16 mouse cellular contexts compared by ENCODE assay signal in the genomic region with DNA sequence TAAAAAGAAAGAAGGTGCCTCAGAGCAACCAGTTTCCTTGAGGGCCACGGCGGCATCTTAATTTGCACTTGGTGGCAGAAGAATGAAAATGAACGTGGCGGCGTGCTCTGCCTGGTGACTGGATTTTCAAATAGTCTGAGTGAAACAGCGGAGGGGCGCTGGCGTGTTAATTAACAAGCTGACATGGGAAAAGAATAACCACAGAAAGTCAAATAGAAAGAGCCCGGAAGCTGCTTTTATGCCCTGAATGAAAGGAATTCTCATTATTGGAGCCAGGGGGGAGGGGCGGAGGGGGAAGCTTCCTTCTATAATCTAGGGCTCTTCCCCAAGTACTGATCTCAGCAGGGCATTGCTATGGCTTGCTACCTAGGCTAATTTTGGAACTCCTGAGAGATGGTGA.
DNase-seq lines count a peak whose midpoint lies in the region; ATAC-seq and TF ChIP-seq lines count a peak whose summit lies in the region.
"Had no signal": no experiment of that assay in that cellular context is flagged by ENCODE, and none has a peak within 500 bp of the region (broad histone marks: within the 10 kb centered on the region; RNA-seq: fewer than 3 reads in every experiment).

No protein-coding gene starts in this region.

- no peak overlapping the region for H3K4me2 ChIP-seq in kidney, embryonic 15.5 days
- H3K4me2 ChIP-seq in hindbrain, embryonic 14.5 days (replicated peaks): no peak overlapping the region
- H3K4me2 ChIP-seq in liver, postnatal 0 days (ENCODE audit: low read depth, low read length): no peak overlapping the region
- H3K4me2 ChIP-seq: liver, embryonic 13.5 days had no signal

- no peak for TF ChIP-seq CTCF in liver, postnatal 0 days (IDR thresholded peaks at IDR 0.05; ENCODE audit: low read depth)

- H3K27ac ChIP-seq in kidney, embryonic 15.5 days: no peak overlapping the region
- no peak overlapping the region for H3K27ac ChIP-seq in embryonic facial prominence, embryonic 10.5 days (replicated peaks)
- no peak overlapping the region for H3K27ac ChIP-seq in hindbrain, embryonic 14.5 days
- H3K27ac ChIP-seq in liver, postnatal 0 days (ENCODE audit: low read depth): no peak overlapping the region
- H3K27ac ChIP-seq: heart, embryonic 10.5 days; liver, embryonic 13.5 days had no signal

- 75% methylated on average over 10 of the region's 10 CpGs for WGBS in kidney, embryonic 15.5 days
- 70% methylated on average over 10 of the region's 10 CpGs for WGBS in embryonic facial prominence, embryonic 10.5 days
- 24% methylated on average over 10 of the region's 10 CpGs for WGBS in hindbrain, embryonic 14.5 days
- 82% methylated on average over 10 of the region's 10 CpGs for WGBS in liver, postnatal 0 days (ENCODE audit: insufficient replicate concordance)

- H3K9me3 ChIP-seq in kidney, embryonic 15.5 days (replicated peaks): no peaks in the 10 kb centered on the region
- no peaks in the 10 kb centered on the region for H3K9me3 ChIP-seq in embryonic facial prominence, embryonic 10.5 days
- H3K9me3 ChIP-seq in hindbrain, embryonic 14.5 days (ENCODE audit: control insufficient read depth, low read length): no peaks in the 10 kb centered on the region
- no peaks in the 10 kb centered on the region for H3K9me3 ChIP-seq in liver, postnatal 0 days (ENCODE audit: low read length)
- H3K9me3 ChIP-seq: heart, embryonic 10.5 days had no signal

- H3K4me1 ChIP-seq in kidney, embryonic 15.5 days: no peaks in the 10 kb centered on the region
- peaks cover 8% of the 10 kb centered on the region for H3K4me1 ChIP-seq in embryonic facial prominence, embryonic 10.5 days
- peaks cover 3% of the 10 kb centered on the region; the same call in 1 of the 2 replicates for H3K4me1 ChIP-seq in hindbrain, embryonic 14.5 days (replicated peaks; ENCODE audit: control insufficient read depth, insufficient read depth, low read length)
- H3K4me1 ChIP-seq in liver, postnatal 0 days (ENCODE audit: insufficient read depth): no peaks in the 10 kb centered on the region
- H3K4me1 ChIP-seq: heart, embryonic 10.5 days; liver, embryonic 13.5 days had no signal

- no peak for ATAC-seq in kidney, embryonic 15.5 days (replicated peaks; ENCODE audit: low FRiP score)
- no peak for ATAC-seq in hindbrain, embryonic 14.5 days (ENCODE audit: low FRiP score)
- ATAC-seq in liver, postnatal 0 days: no peak

- DNase-seq in kidney, postnatal 10 days: peak; percentile 19
- DNase-seq in Muller cell, postnatal 12 days (ENCODE audit: inconsistent ontology term): peak; percentile 89
- DNase-seq in embryonic facial prominence, embryonic 10.5 days (ENCODE audit: low spot score): peak; percentile 9
- DNase-seq in hindbrain, embryonic 14.5 days (ENCODE audit: low spot score): peak; percentile 58
- no peak for DNase-seq in liver, postnatal 0 days
- no peak for DNase-seq in cerebellum, adult 9-10 months
- no peak for DNase-seq in lung, postnatal 36 days
- DNase-seq: adrenal gland, postnatal 25 days; kidney, adult 8-10 months; liver, embryonic 13.5 days; lung, postnatal 10 days; right cerebral cortex, postnatal 25 days; thymus, adult 2 months had no signal

- no peaks in the 10 kb centered on the region for H3K27me3 ChIP-seq in kidney, embryonic 15.5 days
- H3K27me3 ChIP-seq in embryonic facial prominence, embryonic 10.5 days (replicated peaks; ENCODE audit: low read depth, poor library complexity, severe bottlenecking): no peaks in the 10 kb centered on the region
- H3K27me3 ChIP-seq in hindbrain, embryonic 14.5 days (ENCODE audit: control insufficient read depth, insufficient read depth, low read length): no peaks in the 10 kb centered on the region
- H3K27me3 ChIP-seq in liver, postnatal 0 days (ENCODE audit: insufficient read depth, low read length): no peaks in the 10 kb centered on the region
- H3K27me3 ChIP-seq: liver, embryonic 13.5 days had no signal

- no peak for TF ChIP-seq EP300 in liver, postnatal 0 days (IDR thresholded peaks at IDR 0.05; ENCODE audit: low read depth)

- no peaks in the 10 kb centered on the region for H3K36me3 ChIP-seq in kidney, embryonic 15.5 days
- no peaks in the 10 kb centered on the region for H3K36me3 ChIP-seq in embryonic facial prominence, embryonic 10.5 days (replicated peaks)
- H3K36me3 ChIP-seq in hindbrain, embryonic 14.5 days (replicated peaks; ENCODE audit: control insufficient read depth, insufficient read depth): no peaks in the 10 kb centered on the region
- H3K36me3 ChIP-seq in liver, postnatal 0 days (replicated peaks; ENCODE audit: insufficient read depth, low read length): no peaks in the 10 kb centered on the region
- H3K36me3 ChIP-seq: G1E; heart, embryonic 10.5 days; liver, embryonic 13.5 days had no signal

- no peak overlapping the region for H3K4me3 ChIP-seq in kidney, embryonic 15.5 days (replicated peaks)
- no peak overlapping the region for H3K4me3 ChIP-seq in embryonic facial prominence, embryonic 10.5 days
- H3K4me3 ChIP-seq in hindbrain, embryonic 14.5 days (replicated peaks; ENCODE audit: low read length): no peak overlapping the region
- H3K4me3 ChIP-seq in liver, postnatal 0 days (ENCODE audit: low read depth, low read length): no peak overlapping the region
- H3K4me3 ChIP-seq: heart, embryonic 10.5 days; liver, embryonic 13.5 days had no signal

- H3K9ac ChIP-seq in kidney, embryonic 15.5 days: no peak overlapping the region
- H3K9ac ChIP-seq in hindbrain, embryonic 14.5 days: no peak overlapping the region
- H3K9ac ChIP-seq in liver, postnatal 0 days (replicated peaks): no peak overlapping the region
- H3K9ac ChIP-seq: liver, embryonic 13.5 days had no signal

Comparison
In these comparisons a context has a peak if more than half of its experiments do, and no peak if none do; other contexts are left out.
1. DNase-seq: peak in kidney, postnatal 10 days (single experiment), Muller cell, postnatal 12 days (single experiment), embryonic facial prominence, embryonic 10.5 days (single experiment) and hindbrain, embryonic 14.5 days (single experiment); none in liver, postnatal 0 days (single experiment), cerebellum, adult 9-10 months (single experiment) and lung, postnatal 36 days (single experiment).